Mouse (Mus musculus) lung, adult 10 weeks (tissue): ENCODE measurements around the gene Nudt4. TPM values are rescaled to one million over a fixed set of nuclear protein-coding genes. Genes with fewer than 3 reads are reported as not detected.

Experiments used
- polyA plus RNA-seq: library from polyadenylated mRNA; stranded (reverse); fragments of 350-450 nt; fragmentation: Illumina TruSeq; extraction: RNeasy Lipid Tissue Mini Kit (QIAGEN cat#74804); gene quantifications from one replicate; pipeline ENCODE4 v1.2.3, GENCODE M21; 2014; ENCODE audit warnings: low read depth, low replicate concordance; ENCODE audit not compliant: insufficient read depth

Nudt4 gene
- polyA plus RNA-seq, result 60.7 TPM

DNA sequence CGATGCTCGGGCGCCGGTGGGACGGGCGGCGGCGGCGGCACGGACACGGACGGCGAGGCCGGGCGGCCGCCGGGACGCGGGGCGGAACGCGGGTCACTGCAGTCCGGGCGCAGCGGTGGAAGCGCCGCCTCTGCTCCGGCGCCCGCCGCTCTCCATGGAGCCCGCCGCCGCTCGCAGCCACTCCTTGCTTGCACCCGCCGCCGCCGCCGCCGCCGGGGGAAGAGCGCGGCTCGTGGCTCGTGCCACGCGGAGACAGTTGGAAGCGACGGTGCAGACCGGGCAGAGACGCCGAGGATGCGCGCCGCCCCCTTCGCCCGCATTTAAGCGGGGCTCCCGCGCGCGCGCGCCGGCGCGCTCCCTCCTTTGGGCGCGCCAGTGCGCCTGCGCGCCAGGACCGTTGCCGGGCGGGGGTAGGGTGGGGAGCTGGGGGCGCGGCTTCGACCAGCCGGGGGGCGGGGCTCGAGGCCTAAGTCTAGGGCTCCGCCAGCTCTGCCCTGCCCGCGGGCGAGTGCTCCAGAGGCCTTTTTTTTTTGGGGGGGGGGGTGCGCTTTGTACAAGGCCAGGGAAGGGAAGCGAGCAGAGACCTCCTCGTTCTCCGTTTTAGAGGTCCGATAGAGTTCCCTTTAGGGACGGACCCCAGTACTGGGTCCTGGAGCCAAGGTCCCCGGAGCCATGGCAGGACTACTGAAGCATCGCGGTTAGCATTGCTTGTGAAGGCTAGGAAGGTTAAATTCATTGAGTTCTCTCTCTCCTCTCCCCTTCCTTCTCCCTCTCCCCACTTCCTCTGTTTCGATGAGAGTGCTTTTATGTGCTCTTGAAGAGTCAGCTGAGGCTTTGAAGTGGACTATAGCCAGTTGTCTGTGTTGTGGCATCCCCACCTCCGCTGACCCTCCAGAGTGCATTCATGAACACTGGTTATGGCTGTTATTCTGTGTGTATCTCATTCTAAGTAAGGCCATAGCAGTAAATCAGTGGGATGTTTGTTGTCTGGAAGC, at the start of gene Nudt4:
TSS of gene Nudt4 (minus strand) at position 296 of the 995 bp plus-strand sequence.

DNA sequence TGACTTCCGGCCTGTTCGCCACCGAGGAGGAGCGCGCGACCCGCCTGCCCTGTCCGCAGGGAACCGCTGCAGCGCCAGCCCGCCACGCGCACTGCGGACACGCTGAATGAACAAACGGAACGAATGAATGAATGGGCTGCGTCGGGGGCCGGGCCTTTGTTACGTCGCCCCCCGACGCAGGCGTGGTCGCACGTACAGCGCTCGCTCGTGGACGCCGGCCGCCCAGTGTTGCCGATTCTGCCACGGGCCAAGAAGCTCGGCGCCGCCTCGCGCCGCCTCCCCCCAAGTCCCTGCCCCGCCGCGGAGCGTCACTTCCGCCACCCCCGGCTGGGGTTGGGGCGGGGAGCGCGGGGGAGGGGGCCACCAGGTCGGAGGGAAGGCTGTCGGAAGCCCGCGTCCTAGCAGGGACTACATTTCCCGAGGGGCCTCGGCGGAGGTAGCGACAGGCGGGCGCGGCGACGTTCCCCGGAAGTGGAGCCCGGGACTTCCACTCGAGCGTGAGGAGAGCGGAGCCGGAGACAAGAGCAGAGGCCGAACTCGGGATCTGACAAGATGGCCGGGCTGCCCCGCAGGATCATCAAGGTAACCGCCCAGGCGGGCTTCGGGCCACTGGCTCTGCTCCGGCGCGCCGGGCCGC, 49.2 kb downstream of the Nudt4 start, which contains the start of gene Ube2n:
TSS of gene Ube2n (plus strand) at position 490 of the 637 bp plus-strand sequence.

DNA sequence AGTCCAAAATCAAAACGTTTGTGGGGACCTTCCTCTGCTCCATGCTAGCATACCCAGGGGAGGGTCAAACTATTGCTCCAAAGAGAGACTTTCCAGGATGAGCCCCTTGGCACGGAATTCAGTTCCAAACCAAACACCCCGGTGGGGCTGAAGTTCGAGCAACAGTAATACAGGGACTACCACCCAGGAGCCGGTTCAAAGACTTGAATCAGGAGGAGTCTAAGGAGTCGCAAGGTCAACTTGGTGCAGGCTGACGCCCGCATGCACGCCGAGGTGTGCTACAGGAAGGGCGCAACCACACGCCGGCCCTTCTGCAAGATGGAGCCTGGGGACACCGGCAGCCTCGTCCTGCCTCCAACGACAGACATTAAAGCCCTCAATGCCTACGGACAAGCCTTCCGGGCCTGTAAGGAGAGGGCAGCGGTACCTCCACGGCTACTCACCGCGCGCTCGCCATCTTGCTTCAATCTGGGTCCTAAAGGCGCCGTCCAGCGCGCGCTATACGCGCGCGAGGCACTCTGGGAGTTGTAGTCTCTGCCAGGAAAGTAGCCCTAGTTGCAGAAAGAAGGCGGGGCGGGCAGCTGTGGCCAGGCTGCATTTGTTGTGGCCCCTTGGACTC, 62.4 kb downstream of the Nudt4 start, which contains the start of gene Mrpl42:
TSS of gene Mrpl42 (minus strand) at position 478 of the 619 bp plus-strand sequence.

Other genes with a start within 250 kb of the Nudt4 start
- gene Cradd, start 240.0 kb downstream of the Nudt4 start, polyA plus RNA-seq, result 11.5 TPM
- 50.0 TPM for gene Socs2, start 147.0 kb downstream of the Nudt4 start, polyA plus RNA-seq
- gene Mrpl42, start 62.2 kb downstream of the Nudt4 start, polyA plus RNA-seq, result 120 TPM
- gene Ube2n, start 49.0 kb downstream of the Nudt4 start, polyA plus RNA-seq, result 137 TPM
- not detected for gene Anapc15-ps, start 109.3 kb upstream of the Nudt4 start, polyA plus RNA-seq